Mouse (Mus musculus) embryonic facial prominence, embryonic 11.5 days (tissue): Measurements from ENCODE around the gene Ephb1. TPM values are rescaled to one million over a fixed set of nuclear protein-coding genes. Genes with fewer than 3 reads are reported as not detected.

ENCODE experiments used
- ATAC-seq: fragments of 200-750 bp; cut with Nextera tagmentation; replicated peaks from 2 replicates; pipeline ENCODE4 v1.8.0; 2017; ENCODE audit warnings: low read depth; ENCODE audit not compliant: insufficient number of reproducible peaks, low FRiP score, low TSS enrichment
- DNase-seq: peaks from one replicate; pipeline ENCODE4 v3.0.0-alpha.2; 2015; ENCODE audit warnings: low spot score
- H3K27ac ChIP-seq: fragments of 300-500 bp; sonication (generic); replicated peaks from 2 replicates; pipeline ENCODE4 v1.5.1; 2014; ENCODE audit warnings: mild to moderate bottlenecking, low read depth, low read length, control low read depth
- H3K27me3 ChIP-seq: fragments of 300-500 bp; sonication (generic); 2 replicates; pipeline ENCODE4 v1.6.1; 2014; ENCODE audit warnings: mild to moderate bottlenecking, low read length, moderate library complexity, mixed read lengths; ENCODE audit not compliant: control insufficient read depth, insufficient read depth
- H3K36me3 ChIP-seq: fragments of 300-500 bp; sonication (generic); replicated peaks from 2 replicates; pipeline ENCODE4 v1.6.1; 2014; ENCODE audit warnings: low read depth, mild to moderate bottlenecking, low read length, moderate library complexity, mixed read lengths; ENCODE audit not compliant: control insufficient read depth, insufficient read depth
- H3K4me1 ChIP-seq: fragments of 300-500 bp; sonication (generic); 2 replicates; pipeline ENCODE4 v1.6.1; 2014; ENCODE audit warnings: low read length, mixed read lengths; ENCODE audit not compliant: control insufficient read depth, insufficient read depth
- H3K4me2 ChIP-seq: fragments of 300-500 bp; sonication (generic); 2 replicates; pipeline ENCODE4 v1.6.1; 2014; ENCODE audit warnings: low read depth, mild to moderate bottlenecking, control low read depth, low read length, moderate library complexity
- H3K4me3 ChIP-seq: fragments of 300-500 bp; sonication (generic); 2 replicates; pipeline ENCODE4 v1.5.1; 2014; ENCODE audit warnings: low read depth, low read length, control low read depth
- H3K9ac ChIP-seq: fragments of 300-500 bp; sonication (generic); replicated peaks from 2 replicates; pipeline ENCODE4 v1.6.1; 2014; ENCODE audit warnings: mild to moderate bottlenecking, control low read depth, low read length
- H3K9me3 ChIP-seq: fragments of 300-500 bp; sonication (generic); replicated peaks from 2 replicates; pipeline ENCODE4 v1.6.1; 2016; ENCODE audit warnings: mild to moderate bottlenecking, low read length, inconsistent platforms, mixed read lengths; ENCODE audit not compliant: control insufficient read depth
- WGBS: fragments of 180-500 bp; shearing (Covaris S2); extraction: QIAGEN DNeasy Blood & Tissue Kit; methylation state at CpG from one replicate; pipeline ENCODE4 v1.1.7; 2014; 5-methylcytosine and 5-hydroxymethylcytosine counted together
- polyA plus RNA-seq: library from polyadenylated mRNA; unstranded; fragments of >200 nt; fragmentation: Nextera tagmentation; extraction: Ambion mirVana; gene quantifications from 2 replicates; pipeline ENCODE4 v1.2.1, GENCODE M21; 2014

Gene Ephb1
- polyA plus RNA-seq, 1 experiment from 2014 or later = 6.6 TPM

DNA sequence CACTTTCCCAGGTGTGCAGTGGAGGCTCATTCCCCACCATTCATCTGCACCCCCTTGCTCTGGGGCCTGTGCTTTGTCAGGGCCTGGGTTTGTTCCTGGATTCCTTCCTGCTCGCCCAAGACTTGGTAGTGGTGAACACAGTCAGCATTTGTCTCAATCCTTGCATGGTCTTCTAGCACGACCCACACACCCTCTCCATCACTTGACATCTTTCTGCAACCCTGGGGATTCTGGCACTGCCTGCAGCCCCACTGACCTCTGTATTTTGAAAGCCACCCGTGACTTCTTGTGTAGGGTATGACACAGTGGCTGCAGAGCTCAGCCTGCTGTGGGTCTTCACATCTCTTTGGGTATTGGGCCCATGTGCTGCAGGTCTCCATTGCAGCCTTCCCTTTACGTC is 435.7 kb downstream of the Ephb1 start:
- WGBS = 72% methylated on average over 4 of the region's 4 CpGs
- Histone ChIP-seq H3K4me2 (no peak overlapping the region), H3K9me3 (no peaks in the 10 kb centered on the region), H3K4me3 (no peak overlapping the region), H3K4me1 (no peaks in the 10 kb centered on the region), H3K9ac (no peak overlapping the region), H3K36me3 (no peaks in the 10 kb centered on the region), H3K27ac (no peak overlapping the region), H3K27me3 (no peaks in the 10 kb centered on the region)
- no peak for DNase-seq
- ATAC-seq = no peak

GRCm38 (mm10) chr9:101915082-101915481 is 439.4 kb downstream of the Ephb1 start:
- H3K36me3 ChIP-seq = no peaks in the 10 kb centered on the region
- no peak for ATAC-seq

DNA sequence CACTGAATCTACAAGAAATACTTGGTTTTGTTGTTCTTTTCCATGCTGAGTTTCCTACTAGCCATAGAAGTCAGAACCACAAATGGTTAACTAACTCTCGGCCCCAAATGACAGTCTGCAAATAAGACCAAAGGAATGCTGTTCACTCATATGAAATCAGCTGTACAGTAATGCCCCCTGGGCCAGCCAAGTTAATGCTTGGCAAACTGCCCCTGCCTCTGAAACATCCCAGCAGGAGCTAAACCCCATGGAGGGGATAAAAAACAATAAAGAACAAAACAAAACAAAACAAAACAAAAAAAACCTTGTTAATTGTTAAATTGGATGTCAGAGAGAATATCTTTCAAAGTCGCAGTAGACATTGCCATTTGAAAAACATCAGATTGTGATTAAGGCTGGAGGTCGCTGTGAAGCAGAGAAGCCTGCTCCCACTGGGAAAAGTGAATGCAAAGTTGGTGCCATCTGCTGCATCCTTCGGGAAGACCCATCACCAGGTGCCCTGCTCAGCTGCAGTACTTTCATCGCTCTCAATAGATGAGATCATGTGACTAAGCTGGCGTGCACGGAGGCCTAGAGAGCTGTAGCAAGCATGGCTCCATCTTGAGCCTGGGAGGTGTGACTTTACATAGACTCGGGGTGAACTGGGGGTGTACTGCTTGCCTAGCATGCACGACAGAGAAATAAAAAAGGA is 443.2 kb downstream of the Ephb1 start:
- no peak overlapping the region for H3K4me2 ChIP-seq
- H3K36me3 ChIP-seq = no peaks in the 10 kb centered on the region
- DNase-seq (no peak), ATAC-seq (no peak)
- H3K9me3 ChIP-seq = no peaks in the 10 kb centered on the region
- no peaks in the 10 kb centered on the region for H3K27me3 ChIP-seq
- no peaks in the 10 kb centered on the region for H3K4me1 ChIP-seq
- WGBS = 57% methylated on average over 9 of the region's 9 CpGs
- no peak overlapping the region for H3K27ac ChIP-seq
- H3K4me3 ChIP-seq = no peak overlapping the region
- H3K9ac ChIP-seq = no peak overlapping the region

More at GRCm38 (mm10) chr9:101915082-101915481, 439.4 kb downstream of the Ephb1 start:
- Histone ChIP-seq H3K9ac (no peak overlapping the region), H3K27ac (no peak overlapping the region), H3K4me2 (no peak overlapping the region), H3K4me1 (no peaks in the 10 kb centered on the region), H3K4me3 (no peak overlapping the region), H3K9me3 (no peaks in the 10 kb centered on the region), H3K27me3 (no peaks in the 10 kb centered on the region)
- 87% methylated on average over 2 of the region's 2 CpGs for WGBS
- no peak for DNase-seq

GRCm38 (mm10) chr9:101909491-101909890 is 445.0 kb downstream of the Ephb1 start:
- H3K9me3 ChIP-seq = no peaks in the 10 kb centered on the region
- no peak for ATAC-seq
- no peak overlapping the region for H3K27ac ChIP-seq
- no peak overlapping the region for H3K9ac ChIP-seq
- H3K4me3 ChIP-seq = no peak overlapping the region
- no peak overlapping the region for H3K4me2 ChIP-seq
- no peaks in the 10 kb centered on the region for H3K36me3 ChIP-seq
- no peaks in the 10 kb centered on the region for H3K27me3 ChIP-seq
- DNase-seq = no peak
- no peaks in the 10 kb centered on the region for H3K4me1 ChIP-seq
- WGBS = 87% methylated on average over 4 of the region's 4 CpGs

- Histone ChIP-seq H3K4me3 (no peak overlapping the region), H3K9me3 (no peaks in the 10 kb centered on the region), H3K36me3 (no peaks in the 10 kb centered on the region), H3K27me3 (no peaks in the 10 kb centered on the region), H3K27ac (no peak overlapping the region), H3K4me1 (no peaks in the 10 kb centered on the region), H3K4me2 (no peak overlapping the region), H3K9ac (no peak overlapping the region)
- ATAC-seq = peak; percentile 59
- WGBS = 61% methylated on average over 5 of the region's 5 CpGs
- no peak for DNase-seq
Measured at GRCm38 (mm10) chr9:101908849-101909248, 445.6 kb downstream of the Ephb1 start.

DNA sequence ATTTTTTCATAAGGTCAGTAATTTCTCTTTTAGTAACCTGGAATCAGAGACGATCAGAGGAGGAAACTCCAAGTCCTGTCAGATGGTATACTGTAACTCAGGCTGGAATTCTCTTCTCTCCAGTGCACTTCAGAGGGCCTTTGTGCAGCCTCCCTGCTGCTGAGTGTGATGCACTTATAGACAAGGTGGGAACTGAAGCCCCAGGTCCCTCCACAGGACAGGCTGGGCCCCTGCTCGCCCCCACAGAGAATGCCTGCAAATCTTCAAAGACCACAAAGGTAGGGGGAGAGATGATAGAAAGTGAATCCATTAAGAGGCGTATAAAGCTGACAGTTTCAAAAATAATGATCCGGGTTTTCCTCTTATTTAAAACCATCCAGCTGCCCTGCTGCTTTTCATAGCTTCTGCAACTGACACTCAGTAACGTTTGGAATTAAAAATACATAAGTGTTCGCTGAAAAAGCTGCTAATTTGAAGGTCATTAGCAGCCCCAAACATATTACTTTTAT is 446.7 kb downstream of the Ephb1 start:
- DNase-seq (no peak), ATAC-seq (no peak)
- Histone ChIP-seq H3K4me3 (no peak overlapping the region), H3K27ac (no peak overlapping the region), H3K4me1 (no peaks in the 10 kb centered on the region), H3K36me3 (no peaks in the 10 kb centered on the region), H3K4me2 (no peak overlapping the region), H3K9me3 (no peaks in the 10 kb centered on the region), H3K27me3 (no peaks in the 10 kb centered on the region), H3K9ac (no peak overlapping the region)
- WGBS = 75% methylated on average over 6 of the region's 6 CpGs

DNA sequence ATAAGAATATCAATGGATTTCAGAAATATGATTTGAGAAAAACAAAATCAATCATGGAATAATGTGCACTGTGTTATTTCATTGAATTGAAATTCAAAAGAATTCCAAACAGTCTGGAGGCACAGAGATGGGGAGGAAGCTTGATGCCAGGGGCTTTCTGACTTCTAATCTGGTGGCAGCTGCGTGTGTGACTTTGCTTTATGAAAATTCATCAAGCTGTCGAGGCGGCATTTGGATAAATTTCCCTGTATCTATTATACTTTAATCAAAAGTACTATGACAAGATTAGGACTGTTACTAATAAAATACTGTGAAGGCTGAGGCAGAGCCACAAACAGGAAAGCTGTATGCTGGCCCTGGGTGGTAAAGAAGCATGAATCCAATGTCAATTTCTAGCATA is 451.1 kb downstream of the Ephb1 start:
- 78% methylated on average over 3 of the region's 3 CpGs for WGBS
- no peak overlapping the region for H3K27ac ChIP-seq

GRCm38 (mm10) chr9:101897851-101898250 is 456.6 kb downstream of the Ephb1 start:
- H3K27me3 ChIP-seq = no peaks in the 10 kb centered on the region
- H3K4me2 ChIP-seq = no peak overlapping the region
- 93% methylated on average over 1 of the region's 1 CpGs for WGBS
- no peak overlapping the region for H3K9ac ChIP-seq
- DNase-seq (no peak), ATAC-seq (no peak)
- no peaks in the 10 kb centered on the region for H3K4me1 ChIP-seq
- H3K9me3 ChIP-seq = no peaks in the 10 kb centered on the region
- H3K27ac ChIP-seq = no peak overlapping the region
- no peak overlapping the region for H3K4me3 ChIP-seq
- H3K36me3 ChIP-seq = no peaks in the 10 kb centered on the region

More for the DNA sequence above, 451.1 kb downstream of the Ephb1 start:
- Histone ChIP-seq H3K9me3 (no peaks in the 10 kb centered on the region), H3K4me3 (no peak overlapping the region), H3K36me3 (no peaks in the 10 kb centered on the region), H3K4me1 (no peaks in the 10 kb centered on the region), H3K27me3 (no peaks in the 10 kb centered on the region), H3K4me2 (no peak overlapping the region), H3K9ac (no peak overlapping the region)
- DNase-seq = no peak
- ATAC-seq = no peak
